Mouse (Mus musculus): Measurements from ENCODE around the gene Gnl2.

- TF ChIP-seq CHD2 (IDR thresholded peaks at IDR 0.05; ENCODE audit: low read depth, low read length) (no peak), ZNF384 (IDR thresholded peaks at IDR 0.05; ENCODE audit: low read depth, low read length) (no peak)
Measured at GRCm38 (mm10) chr4:125093031-125093430, 76.6 kb downstream of the Gnl2 start.
